Mouse (Mus musculus) left cerebral cortex, adult 8-10 months (tissue): ENCODE measurements around the gene Narf. TPM values are rescaled to one million over a fixed set of nuclear protein-coding genes. Genes with fewer than 3 reads are reported as not detected.

Source experiments
- DNase-seq, 2 experiments: peaks; one replicate each; pipeline ENCODE4 v3.0.0; 2022; ENCODE audit warnings: low spot score in 2 of 2
- total RNA-seq, 4 experiments: library from RNA; stranded (reverse); gene quantifications; 2 replicates each; pipeline ENCODE4 v1.2.4; 2022

The Narf gene
- total RNA-seq, result 10 to 100 TPM; 44.1 to 61.8 (median 51.2) TPM

GRCm38 (mm10) chr11:121236564-121237344 lies at the start of gene Narf:
TSS of gene Narf (plus strand) at chr11:121237253.
- DNase-seq, result peak; percentile 98 to 100

GRCm38 (mm10) chr11:121189681-121190080 lies 47.4 kb upstream of the Narf start:
- DNase-seq, result no peak

GRCm38 (mm10) chr11:121192742-121193141 lies 44.3 kb upstream of the Narf start:
- DNase-seq, result no peak

GRCm38 (mm10) chr11:121193415-121193814 lies 43.6 kb upstream of the Narf start:
- DNase-seq, result no peak

- DNase-seq, result no peak
These were observed 38.4 kb upstream of the Narf start for GRCm38 (mm10) chr11:121198622-121199021.

GRCm38 (mm10) chr11:121199851-121200250 lies 37.2 kb upstream of the Narf start:
- no peak for DNase-seq

- DNase-seq, result no peak
These were observed 36.3 kb upstream of the Narf start for GRCm38 (mm10) chr11:121200781-121201180.

GRCm38 (mm10) chr11:121201436-121202198 lies 35.4 kb upstream of the Narf start:
- DNase-seq, result no peak

- DNase-seq, result no peak
These were observed 33.2 kb upstream of the Narf start for GRCm38 (mm10) chr11:121203859-121204160.

GRCm38 (mm10) chr11:121204161-121205006 lies 32.7 kb upstream of the Narf start, which contains the start of the genes Hexdc and Ogfod3:
TSS of gene Hexdc (plus strand) at chr11:121204433.
TSS of gene Ogfod3 (minus strand) at chr11:121204711.
- DNase-seq, result peak; percentile 72 to 96

GRCm38 (mm10) chr11:121216831-121217230 lies 20.2 kb upstream of the Narf start:
- no peak for DNase-seq

- no peak for DNase-seq
These were observed 17.3 kb upstream of the Narf start for GRCm38 (mm10) chr11:121219776-121220175.

- no peak for DNase-seq
These were observed 16.3 kb upstream of the Narf start for GRCm38 (mm10) chr11:121220771-121221170.

- no peak for DNase-seq
These were observed 15.6 kb upstream of the Narf start for GRCm38 (mm10) chr11:121221321-121222010.

- no peak for DNase-seq
These were observed 8.7 kb upstream of the Narf start for GRCm38 (mm10) chr11:121228129-121229017.

- peak; percentile 57 to 60 for DNase-seq
These were observed 8.0 kb upstream of the Narf start, which contains the start of gene Cybc1 for GRCm38 (mm10) chr11:121229018-121229439. TSS of gene Cybc1 (minus strand) at chr11:121229322.

- no peak for DNase-seq
These were observed 5.9 kb upstream of the Narf start for GRCm38 (mm10) chr11:121231191-121231590.

- DNase-seq, result no peak
These were observed 5.3 kb upstream of the Narf start for GRCm38 (mm10) chr11:121231628-121232291.

- DNase-seq, result no peak
These were observed 4.3 kb upstream of the Narf start for GRCm38 (mm10) chr11:121232706-121233105.
